Mouse (Mus musculus) ES-E14 (cell line): Measurements from ENCODE around the gene Myh10.

Experiments used
- CHD2 ChIP-seq: IDR thresholded peaks from 2 replicates; pipeline ENCODE4 v1.6.1; 2014; ENCODE audit warnings: mild to moderate bottlenecking, low read depth, low read length, inconsistent platforms
- HCFC1 ChIP-seq: IDR thresholded peaks from 2 replicates; pipeline ENCODE4 v1.6.1; 2012; ENCODE audit warnings: low read length, inconsistent platforms, borderline replicate concordance; ENCODE audit not compliant: insufficient read depth
- ZC3H11A ChIP-seq: IDR thresholded peaks from 2 replicates; pipeline ENCODE4 v1.6.1; 2012; ENCODE audit warnings: low read depth, mild to moderate bottlenecking, inconsistent platforms, low read length, borderline replicate concordance
- ZNF384 ChIP-seq: IDR thresholded peaks from 2 replicates; pipeline ENCODE4 v1.6.1; 2012; ENCODE audit warnings: low read depth, low read length, inconsistent platforms

GRCm38 (mm10) chr11:68863631-68864091, 172.3 kb downstream of the Myh10 start:
- TF ChIP-seq CHD2 (no peak), ZC3H11A (no peak), ZNF384 (no peak), HCFC1 (no peak)
